Mouse (Mus musculus) spleen, postnatal 36 days (tissue): ENCODE results near the gene Gm11037.

ENCODE experiments used
- DNase-seq, 2 experiments: peaks; one replicate each; pipeline ENCODE4 v3.0.0; 2022; ENCODE audit warnings: low spot score in 2 of 2, mixed read lengths in 1 of 2

Gm11037 gene

GRCm38 (mm10) chr2:131179246-131179886, 46.1 kb downstream of the Gm11037 start:
- DNase-seq, result peak; percentile 36 to 47

GRCm38 (mm10) chr2:131179990-131180587, 46.8 kb downstream of the Gm11037 start, which contains the start of gene Cenpb:
Cenpb (minus strand) TSS chr2:131180067.
- DNase-seq, result peak; percentile 73 to 78
